Mouse (Mus musculus): ENCODE measurements around the gene Emc6. TPM values are rescaled to one million over a fixed set of nuclear protein-coding genes. Genes with fewer than 3 reads are reported as not detected.

Emc6 gene
- polyA plus RNA-seq, 1 experiment from 2014 or later, result 132 TPM

- Histone ChIP-seq H3K9ac (ENCODE audit: low read depth, low read length) (no peak overlapping the region), H3K4me2 (replicated peaks; ENCODE audit: low read depth, low read length) (no peak overlapping the region), H3K27ac (ENCODE audit: low read depth, low read length) (no peak overlapping the region), H3K4me1 (replicated peaks; ENCODE audit: control insufficient read depth, insufficient read depth, low read length) (no peaks in the 10 kb centered on the region), H3K36me3 (ENCODE audit: control insufficient read depth, insufficient read depth, low read length) (no peaks in the 10 kb centered on the region), H3K9me3 (ENCODE audit: control insufficient read depth, low read length) (no peaks in the 10 kb centered on the region), H3K27me3 (ENCODE audit: control insufficient read depth, insufficient read depth, low read length) (no peaks in the 10 kb centered on the region), H3K4me3 (ENCODE audit: low read depth, low read length) (no peak overlapping the region)
- ATAC-seq (ENCODE audit: low FRiP score) (no peak), DNase-seq (ENCODE audit: low spot score) (no peak)
- WGBS, result 57% methylated on average over 10 of the region's 11 CpGs
Observed at GRCm38 (mm10) chr11:73146026-73146974, 30.5 kb downstream of the Emc6 start.

GRCm38 (mm10) chr11:73144261-73144681 lies 32.6 kb downstream of the Emc6 start:
- no peak overlapping the region for H3K4me3 ChIP-seq (ENCODE audit: low read depth, low read length)
- H3K4me1 ChIP-seq (replicated peaks; ENCODE audit: control insufficient read depth, insufficient read depth, low read length), result no peaks in the 10 kb centered on the region
- DNase-seq (ENCODE audit: low spot score) (no peak), ATAC-seq (ENCODE audit: low FRiP score) (no peak)
- H3K4me2 ChIP-seq (replicated peaks; ENCODE audit: low read depth, low read length), result no peak overlapping the region
- H3K27me3 ChIP-seq (ENCODE audit: control insufficient read depth, insufficient read depth, low read length), result no peaks in the 10 kb centered on the region
- no peak overlapping the region for H3K9ac ChIP-seq (ENCODE audit: low read depth, low read length)
- no peaks in the 10 kb centered on the region for H3K9me3 ChIP-seq (ENCODE audit: control insufficient read depth, low read length)
- 83% methylated on average over 1 of the region's 1 CpGs for WGBS
- no peaks in the 10 kb centered on the region for H3K36me3 ChIP-seq (ENCODE audit: control insufficient read depth, insufficient read depth, low read length)
- no peak overlapping the region for H3K27ac ChIP-seq (ENCODE audit: low read depth, low read length)

- Histone ChIP-seq H3K9me3 (ENCODE audit: control insufficient read depth, low read length) (no peaks in the 10 kb centered on the region), H3K27ac (ENCODE audit: low read depth, low read length) (no peak within 1 kb of the TSS), H3K4me1 (replicated peaks; ENCODE audit: control insufficient read depth, insufficient read depth, low read length) (no peaks in the 10 kb centered on the region; the same call in 1 of the 2 replicates), H3K4me3 (ENCODE audit: low read depth, low read length) (peak within 1 kb of the TSS; percentile 86), H3K27me3 (ENCODE audit: control insufficient read depth, insufficient read depth, low read length) (no peaks in the 10 kb centered on the region), H3K9ac (ENCODE audit: low read depth, low read length) (peak within 1 kb of the TSS; percentile 76), H3K36me3 (ENCODE audit: control insufficient read depth, insufficient read depth, low read length) (peaks cover 4% of the 10 kb centered on the region; the same call in 1 of the 2 replicates), H3K4me2 (replicated peaks; ENCODE audit: low read depth, low read length) (peak within 1 kb of the TSS; percentile 77)
- DNase-seq (ENCODE audit: low spot score) (peak; percentile 96), ATAC-seq (ENCODE audit: low FRiP score) (peak; percentile 95)
- WGBS, result under 1% methylated on average over 77 of the region's 84 CpGs
Observed at GRCm38 (mm10) chr11:73137591-73138501, 39.0 kb downstream of the Emc6 start, which contains the start of gene Haspin. Gene Haspin (minus strand): TSS chr11:73138294.

DNA sequence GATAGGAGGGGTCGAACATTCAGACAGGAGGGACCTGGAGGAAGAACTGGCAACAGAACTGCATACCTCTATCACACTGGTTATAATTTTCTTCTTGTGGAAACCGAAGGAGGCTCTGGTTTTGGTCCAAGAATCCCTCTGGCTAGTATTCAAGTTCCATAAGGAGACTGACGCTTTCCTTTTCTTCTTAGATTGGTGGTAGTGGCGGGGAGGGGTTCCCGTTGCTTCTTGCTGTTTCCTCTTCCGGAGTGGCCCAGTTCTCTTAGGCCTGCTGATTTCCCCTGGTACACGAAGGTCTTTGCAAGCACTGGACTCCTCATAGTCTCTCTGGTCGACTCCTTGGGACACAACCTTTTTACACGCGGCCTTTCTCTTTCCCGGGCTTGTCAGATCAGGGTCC lies 39.7 kb downstream of the Emc6 start:
- Histone ChIP-seq H3K4me3 (ENCODE audit: low read depth, low read length) (peak overlapping the region; percentile 86), H3K27me3 (ENCODE audit: control insufficient read depth, insufficient read depth, low read length) (no peaks in the 10 kb centered on the region), H3K4me1 (replicated peaks; ENCODE audit: control insufficient read depth, insufficient read depth, low read length) (no peaks in the 10 kb centered on the region; the same call in 1 of the 2 replicates), H3K36me3 (ENCODE audit: control insufficient read depth, insufficient read depth, low read length) (peaks cover 4% of the 10 kb centered on the region; the same call in 1 of the 2 replicates), H3K9ac (ENCODE audit: low read depth, low read length) (peak overlapping the region; percentile 76), H3K27ac (ENCODE audit: low read depth, low read length) (no peak overlapping the region), H3K9me3 (ENCODE audit: control insufficient read depth, low read length) (no peaks in the 10 kb centered on the region; the same call in 1 of the 2 replicates), H3K4me2 (replicated peaks; ENCODE audit: low read depth, low read length) (peak overlapping the region; percentile 77)
- WGBS, result 49% methylated on average over 11 of the region's 11 CpGs
- DNase-seq (ENCODE audit: low spot score) (no peak), ATAC-seq (ENCODE audit: low FRiP score) (no peak)

DNA sequence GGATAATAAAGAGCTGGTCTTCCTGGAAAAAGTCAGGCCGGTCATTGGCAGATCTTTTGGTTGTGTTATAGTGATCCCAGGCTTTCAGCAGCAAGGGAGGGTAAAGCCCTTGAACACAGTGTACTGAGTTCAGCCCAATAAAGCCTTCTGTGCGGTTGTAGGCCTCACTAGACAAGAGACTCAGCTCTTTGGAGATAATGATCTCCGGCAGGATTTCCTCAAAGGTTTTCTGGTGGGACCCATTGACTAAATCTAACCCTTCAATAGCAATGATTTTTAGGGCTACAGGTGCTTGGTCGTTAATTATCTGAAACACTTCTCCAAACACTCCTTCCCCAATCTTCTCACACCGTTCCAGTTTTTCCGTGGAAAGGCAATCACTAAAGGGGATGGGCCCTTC lies 40.2 kb downstream of the Emc6 start:
- DNase-seq (ENCODE audit: low spot score) (no peak), ATAC-seq (ENCODE audit: low FRiP score) (no peak)
- Histone ChIP-seq H3K9me3 (ENCODE audit: control insufficient read depth, low read length) (no peaks in the 10 kb centered on the region; the same call in 1 of the 2 replicates), H3K9ac (ENCODE audit: low read depth, low read length) (no peak overlapping the region), H3K4me1 (replicated peaks; ENCODE audit: control insufficient read depth, insufficient read depth, low read length) (no peaks in the 10 kb centered on the region; the same call in 1 of the 2 replicates), H3K27ac (ENCODE audit: low read depth, low read length) (no peak overlapping the region), H3K4me2 (replicated peaks; ENCODE audit: low read depth, low read length) (peak overlapping the region; percentile 77), H3K27me3 (ENCODE audit: control insufficient read depth, insufficient read depth, low read length) (no peaks in the 10 kb centered on the region), H3K36me3 (ENCODE audit: control insufficient read depth, insufficient read depth, low read length) (peaks cover 4% of the 10 kb centered on the region; the same call in 1 of the 2 replicates), H3K4me3 (ENCODE audit: low read depth, low read length) (no peak overlapping the region; the same call in 1 of the 2 replicates)
- WGBS, result 92% methylated on average over 6 of the region's 6 CpGs

GRCm38 (mm10) chr11:73134222-73134621 lies 42.6 kb downstream of the Emc6 start:
- DNase-seq (ENCODE audit: low spot score) (no peak), ATAC-seq (ENCODE audit: low FRiP score) (no peak)
- H3K4me2 ChIP-seq (replicated peaks; ENCODE audit: low read depth, low read length), result no peak overlapping the region
- no peak overlapping the region for H3K9ac ChIP-seq (ENCODE audit: low read depth, low read length)
- H3K27ac ChIP-seq (ENCODE audit: low read depth, low read length), result no peak overlapping the region
- H3K4me1 ChIP-seq (replicated peaks; ENCODE audit: control insufficient read depth, insufficient read depth, low read length), result no peaks in the 10 kb centered on the region; the same call in 1 of the 2 replicates
- WGBS, result 93% methylated on average over 5 of the region's 5 CpGs
- peaks cover 4% of the 10 kb centered on the region; the same call in 1 of the 2 replicates for H3K36me3 ChIP-seq (ENCODE audit: control insufficient read depth, insufficient read depth, low read length)
- H3K9me3 ChIP-seq (ENCODE audit: control insufficient read depth, low read length), result no peaks in the 10 kb centered on the region; the same call in 1 of the 2 replicates
- no peak overlapping the region for H3K4me3 ChIP-seq (ENCODE audit: low read depth, low read length)
- no peaks in the 10 kb centered on the region for H3K27me3 ChIP-seq (ENCODE audit: control insufficient read depth, insufficient read depth, low read length)

DNA sequence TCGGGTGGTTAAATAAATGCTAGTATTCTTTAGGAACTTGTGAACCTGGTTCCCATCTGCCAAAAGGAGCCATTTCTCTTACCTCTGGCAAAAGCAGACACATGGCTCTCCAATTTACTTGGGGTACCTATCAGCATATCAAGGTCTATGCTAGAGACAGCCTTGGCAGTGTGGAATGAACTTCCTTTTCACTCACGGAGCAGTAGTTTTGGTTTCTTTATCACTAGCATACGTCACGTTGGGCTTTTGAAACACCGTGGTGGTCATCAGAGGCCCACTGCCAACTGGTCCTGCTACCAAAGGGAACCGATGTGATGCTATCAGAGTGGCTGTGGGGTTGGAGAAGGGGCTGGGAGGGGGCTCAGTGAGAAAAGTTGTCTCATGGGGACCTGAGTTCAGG lies 43.8 kb downstream of the Emc6 start:
- Histone ChIP-seq H3K27me3 (ENCODE audit: control insufficient read depth, insufficient read depth, low read length) (no peaks in the 10 kb centered on the region), H3K36me3 (ENCODE audit: control insufficient read depth, insufficient read depth, low read length) (peaks cover 4% of the 10 kb centered on the region; the same call in 1 of the 2 replicates), H3K27ac (ENCODE audit: low read depth, low read length) (no peak overlapping the region), H3K4me1 (replicated peaks; ENCODE audit: control insufficient read depth, insufficient read depth, low read length) (no peaks in the 10 kb centered on the region; the same call in 1 of the 2 replicates), H3K9ac (ENCODE audit: low read depth, low read length) (no peak overlapping the region), H3K9me3 (ENCODE audit: control insufficient read depth, low read length) (no peaks in the 10 kb centered on the region; the same call in 1 of the 2 replicates), H3K4me3 (ENCODE audit: low read depth, low read length) (no peak overlapping the region), H3K4me2 (replicated peaks; ENCODE audit: low read depth, low read length) (no peak overlapping the region)
- ATAC-seq (ENCODE audit: low FRiP score), result no peak
- 97% methylated on average over 6 of the region's 6 CpGs for WGBS
- DNase-seq (ENCODE audit: low spot score), result no peak

GRCm38 (mm10) chr11:73131020-73131419 lies 45.8 kb downstream of the Emc6 start:
- Histone ChIP-seq H3K9me3 (ENCODE audit: control insufficient read depth, low read length) (no peaks in the 10 kb centered on the region; the same call in 1 of the 2 replicates), H3K9ac (ENCODE audit: low read depth, low read length) (no peak overlapping the region), H3K27me3 (ENCODE audit: control insufficient read depth, insufficient read depth, low read length) (no peaks in the 10 kb centered on the region), H3K36me3 (ENCODE audit: control insufficient read depth, insufficient read depth, low read length) (peaks cover 4% of the 10 kb centered on the region; the same call in 1 of the 2 replicates), H3K4me3 (ENCODE audit: low read depth, low read length) (no peak overlapping the region), H3K27ac (ENCODE audit: low read depth, low read length) (no peak overlapping the region), H3K4me2 (replicated peaks; ENCODE audit: low read depth, low read length) (no peak overlapping the region), H3K4me1 (replicated peaks; ENCODE audit: control insufficient read depth, insufficient read depth, low read length) (no peaks in the 10 kb centered on the region)
- 82% methylated on average over 7 of the region's 7 CpGs for WGBS
- no peak for ATAC-seq (ENCODE audit: low FRiP score)
- no peak for DNase-seq (ENCODE audit: low spot score)

All from hindbrain, embryonic 11.5 days (tissue).